Mouse (Mus musculus) intestine, embryonic 14.5 days (tissue): ENCODE results near the gene Cerk. TPM values are rescaled to one million over a fixed set of nuclear protein-coding genes. Genes with fewer than 3 reads are reported as not detected.
"Not testable (repeated sequence)": the region's sequence is repeated elsewhere in the genome, so short reads cannot be mapped to it uniquely, and the experiment has no call there.

Experiments used
- ATAC-seq: fragments of 200-750 bp; cut with Nextera tagmentation; replicated peaks from 2 replicates; pipeline ENCODE4 v1.8.0; 2017; ENCODE audit warnings: low read depth, moderate number of reproducible peaks, moderate TSS enrichment, moderate library complexity; ENCODE audit not compliant: low FRiP score, low TSS enrichment
- DNase-seq: peaks from one replicate; pipeline ENCODE4 v3.0.0-alpha.2; 2018; ENCODE audit warnings: low spot score
- H3K27ac ChIP-seq: fragments of 300-500 bp; sonication (generic); 2 replicates; pipeline ENCODE4 v1.5.1; 2014; ENCODE audit warnings: low read depth, mild to moderate bottlenecking, control low read depth
- H3K27me3 ChIP-seq: fragments of 300-500 bp; sonication (generic); replicated peaks from 2 replicates; pipeline ENCODE4 v1.6.1; 2014; ENCODE audit warnings: low read length, control low read depth; ENCODE audit not compliant: control insufficient read depth, insufficient read depth
- H3K36me3 ChIP-seq: fragments of 300-500 bp; sonication (generic); 2 replicates; pipeline ENCODE4 v1.6.1; 2014; ENCODE audit warnings: low read length, control low read depth; ENCODE audit not compliant: control insufficient read depth, insufficient read depth
- H3K4me1 ChIP-seq: fragments of 300-500 bp; sonication (generic); replicated peaks from 2 replicates; pipeline ENCODE4 v1.6.1; 2014; ENCODE audit warnings: low read length, control low read depth, mixed read lengths; ENCODE audit not compliant: control insufficient read depth, insufficient read depth
- H3K4me2 ChIP-seq: fragments of 300-500 bp; sonication (generic); 2 replicates; pipeline ENCODE4 v1.6.1; 2014; ENCODE audit warnings: low read length
- H3K4me3 ChIP-seq: fragments of 300-500 bp; sonication (generic); 2 replicates; pipeline ENCODE4 v1.5.1; 2014; ENCODE audit warnings: low read depth, low read length, control low read depth, mixed read lengths
- H3K9ac ChIP-seq: fragments of 300-500 bp; sonication (generic); 2 replicates; pipeline ENCODE4 v1.6.1; 2014; ENCODE audit warnings: mild to moderate bottlenecking, low read length
- H3K9me3 ChIP-seq: fragments of 300-500 bp; sonication (generic); 2 replicates; pipeline ENCODE4 v1.6.1; 2016; ENCODE audit warnings: low read length, control low read depth; ENCODE audit not compliant: control insufficient read depth
- WGBS: fragments of 180-500 bp; shearing (Covaris S2); extraction: QIAGEN DNeasy Blood & Tissue Kit; methylation state at CpG from one replicate; pipeline ENCODE4 v1.1.7; 2014; 5-methylcytosine and 5-hydroxymethylcytosine counted together
- polyA plus RNA-seq: library from polyadenylated mRNA; unstranded; fragments of >200 nt; fragmentation: Nextera tagmentation; extraction: Ambion mirVana; gene quantifications from 2 replicates; pipeline ENCODE4 v1.2.1, GENCODE M21; 2014

Gene Cerk
- polyA plus RNA-seq, 1 experiment from 2014 or later: 11.5 TPM

DNA sequence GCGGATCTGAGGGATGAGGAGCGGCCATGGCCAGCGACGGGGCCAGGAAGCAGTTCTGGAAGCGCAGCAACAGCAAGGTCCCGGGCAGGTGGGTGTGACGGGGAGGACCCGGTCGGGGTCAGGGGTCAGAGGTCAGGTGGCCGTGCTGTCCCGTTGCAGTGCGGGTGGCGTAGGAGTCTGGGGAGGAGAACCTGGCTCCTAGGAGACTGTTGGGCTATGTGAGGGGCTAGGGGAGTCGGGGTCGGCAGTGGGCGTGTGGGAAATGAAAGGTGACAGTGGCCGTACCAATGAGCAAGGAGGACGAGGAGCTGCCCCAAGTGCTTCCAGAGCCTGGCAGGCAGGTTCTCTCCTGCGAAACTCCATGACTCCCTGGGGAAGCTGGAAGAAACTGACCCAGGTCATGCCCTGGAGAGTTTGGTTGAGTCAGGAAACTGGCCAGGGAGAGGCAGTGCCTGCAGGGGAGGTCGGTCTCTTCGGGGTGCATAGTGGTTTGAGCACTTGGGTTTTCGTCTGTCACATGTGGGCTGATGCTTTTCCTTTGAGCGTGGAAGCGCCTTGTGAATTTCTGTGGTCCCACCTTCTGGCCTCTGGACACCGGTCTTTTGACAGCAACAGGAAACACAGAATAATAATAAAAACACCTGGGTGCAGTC, 28.7 kb upstream of the Cerk start:
- peaks cover 5% of the 10 kb centered on the region for H3K36me3 ChIP-seq
- H3K27me3 ChIP-seq: no peaks in the 10 kb centered on the region
- H3K9me3 ChIP-seq: no peaks in the 10 kb centered on the region
- ATAC-seq (no peak), DNase-seq (no peak)
- peak overlapping the region; percentile 85 for H3K9ac ChIP-seq
- H3K4me1 ChIP-seq: peaks cover 17% of the 10 kb centered on the region
- peak overlapping the region; percentile 100 for H3K4me2 ChIP-seq
- WGBS: 15% methylated on average over 25 of the region's 25 CpGs
- peak overlapping the region; percentile 88 for H3K4me3 ChIP-seq
- H3K27ac ChIP-seq: peak overlapping the region; percentile 82; the same call in 1 of the 2 replicates

DNA sequence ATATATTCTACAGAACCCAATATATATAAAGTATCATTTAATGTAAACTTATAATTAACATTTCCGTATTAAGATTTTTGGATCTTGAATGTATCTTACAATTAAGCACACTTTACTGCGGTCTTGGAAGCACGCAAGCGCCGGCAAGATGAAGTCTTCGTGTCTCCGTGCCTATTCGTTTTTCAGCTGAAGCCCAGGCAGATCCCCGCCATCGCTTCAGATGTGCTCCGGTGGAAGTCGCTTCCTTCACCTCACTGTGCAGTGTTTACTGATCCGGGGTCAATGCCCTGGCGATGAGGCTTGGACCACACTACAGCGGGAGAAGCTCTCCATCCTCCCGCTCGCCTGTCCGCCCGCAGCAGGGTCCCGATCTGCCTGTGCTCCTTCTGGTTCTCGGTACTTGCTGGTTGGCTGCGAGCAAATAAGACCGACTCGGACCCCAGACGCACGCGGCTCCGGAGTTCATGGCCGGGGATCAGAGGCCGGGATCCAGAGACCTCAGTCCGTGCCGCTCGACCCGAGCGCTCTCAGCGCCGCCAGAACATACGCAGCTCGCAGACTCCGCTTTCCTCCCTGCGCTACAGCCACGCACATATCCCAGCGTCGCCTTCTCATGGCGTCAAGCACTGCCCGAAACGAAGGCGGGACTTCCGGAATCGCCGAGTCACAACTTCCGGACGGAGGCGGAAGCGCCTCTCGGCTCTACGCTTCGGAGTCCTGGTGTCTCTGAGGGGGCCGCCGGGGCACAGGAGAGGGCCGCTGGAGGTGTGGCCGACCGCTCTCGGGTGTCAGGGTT, 28.0 kb upstream of the Cerk start, which contains the start of gene Tbc1d22a:
Gene Tbc1d22a, plus strand, starts transcription at position 707 of the 796 bp plus-strand sequence.
- Histone ChIP-seq H3K27me3 (no peaks in the 10 kb centered on the region), H3K9me3 (no peaks in the 10 kb centered on the region), H3K4me2 (peak within 1 kb of the TSS; percentile 100), H3K4me3 (peak within 1 kb of the TSS; percentile 88), H3K9ac (peak within 1 kb of the TSS; percentile 85), H3K4me1 (peaks cover 17% of the 10 kb centered on the region), H3K27ac (peak within 1 kb of the TSS; percentile 82), H3K36me3 (peaks cover 5% of the 10 kb centered on the region)
- under 1% methylated on average over 64 of the region's 64 CpGs for whole genome bisulfite sequencing
- DNase-seq (peak; percentile 98), ATAC-seq (peak; percentile 92)

DNA sequence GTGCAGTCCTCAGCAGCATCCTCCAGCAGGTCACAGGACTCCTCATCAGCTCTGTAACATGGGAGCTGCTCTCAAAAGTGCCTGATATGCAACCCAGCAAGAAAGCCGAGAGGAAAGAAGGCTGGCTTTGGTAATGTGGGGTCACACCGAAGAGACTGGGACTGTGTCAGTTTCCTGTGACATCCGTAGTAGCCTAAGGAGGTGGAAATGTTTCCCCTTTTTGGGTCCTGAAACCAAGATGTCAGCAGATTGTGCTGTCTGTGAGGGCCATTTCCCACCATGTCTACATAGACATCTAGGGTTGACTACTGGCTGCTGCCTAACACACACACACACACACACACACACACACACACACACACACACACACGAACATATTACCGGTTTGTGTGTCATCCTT, 26.3 kb upstream of the Cerk start:
- H3K27ac ChIP-seq, H3K9ac ChIP-seq, H3K36me3 ChIP-seq, DNase-seq, H3K4me2 ChIP-seq, H3K4me3 ChIP-seq, H3K9me3 ChIP-seq, ATAC-seq, H3K27me3 ChIP-seq: not testable (repeated sequence)
- H3K4me1 ChIP-seq: peaks cover 17% of the 10 kb centered on the region
- WGBS: 85% methylated on average over 5 of the region's 5 CpGs

DNA sequence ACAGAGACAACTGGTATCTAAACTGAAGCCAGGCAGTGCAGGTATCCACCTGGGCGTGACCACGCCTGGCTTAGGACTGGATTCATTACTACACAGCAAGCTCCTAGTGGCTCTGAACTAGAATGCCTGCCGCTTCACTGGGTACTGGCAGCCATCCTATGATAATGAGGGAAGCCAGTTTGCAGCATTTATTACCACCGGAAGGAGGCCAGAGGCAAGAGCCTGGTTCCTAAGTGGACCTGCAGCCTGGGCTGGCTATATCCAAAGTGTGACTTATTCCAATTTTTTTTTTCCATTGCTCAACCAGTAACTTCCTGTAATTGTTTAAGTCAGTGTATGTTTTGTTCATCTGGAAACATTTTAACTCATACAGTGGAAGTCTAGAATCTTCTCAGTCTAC, 20.4 kb upstream of the Cerk start:
- 73% methylated on average over 4 of the region's 4 CpGs for WGBS
- Histone ChIP-seq H3K9me3 (no peaks in the 10 kb centered on the region), H3K27me3 (no peaks in the 10 kb centered on the region), H3K4me2 (no peak overlapping the region), H3K4me3 (no peak overlapping the region), H3K4me1 (no peaks in the 10 kb centered on the region; the same call in 1 of the 2 replicates), H3K27ac (no peak overlapping the region), H3K36me3 (peaks cover 5% of the 10 kb centered on the region), H3K9ac (no peak overlapping the region)
- DNase-seq (no peak), ATAC-seq (no peak)

DNA sequence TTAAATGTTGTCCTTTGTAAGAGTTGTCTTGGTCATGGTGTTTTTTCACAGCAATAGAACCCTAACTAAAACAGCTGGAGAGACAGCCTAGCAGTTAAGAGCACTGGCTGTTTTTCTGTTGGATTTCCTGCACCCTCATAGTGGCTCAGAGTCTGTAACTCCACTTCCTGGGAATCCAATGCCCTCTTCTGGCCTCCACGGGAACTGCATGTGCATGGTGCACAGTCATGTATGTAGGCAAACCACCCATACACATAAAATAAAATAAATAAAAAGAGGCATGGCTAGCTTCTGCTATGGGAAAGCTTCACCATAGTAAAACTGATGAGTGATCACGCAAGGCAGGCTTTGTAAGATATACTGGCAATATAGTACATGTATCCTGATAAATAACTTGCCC, 19.4 kb upstream of the Cerk start:
- no peaks in the 10 kb centered on the region for H3K9me3 ChIP-seq
- H3K27ac ChIP-seq: no peak overlapping the region
- no peak for DNase-seq
- 55% methylated on average over 2 of the region's 2 CpGs for WGBS
- peaks cover 2% of the 10 kb centered on the region for H3K36me3 ChIP-seq
- H3K27me3 ChIP-seq: no peaks in the 10 kb centered on the region
- no peak overlapping the region for H3K4me2 ChIP-seq
- no peak overlapping the region for H3K4me3 ChIP-seq
- ATAC-seq: no peak
- no peaks in the 10 kb centered on the region; the same call in 1 of the 2 replicates for H3K4me1 ChIP-seq
- no peak overlapping the region for H3K9ac ChIP-seq

DNA sequence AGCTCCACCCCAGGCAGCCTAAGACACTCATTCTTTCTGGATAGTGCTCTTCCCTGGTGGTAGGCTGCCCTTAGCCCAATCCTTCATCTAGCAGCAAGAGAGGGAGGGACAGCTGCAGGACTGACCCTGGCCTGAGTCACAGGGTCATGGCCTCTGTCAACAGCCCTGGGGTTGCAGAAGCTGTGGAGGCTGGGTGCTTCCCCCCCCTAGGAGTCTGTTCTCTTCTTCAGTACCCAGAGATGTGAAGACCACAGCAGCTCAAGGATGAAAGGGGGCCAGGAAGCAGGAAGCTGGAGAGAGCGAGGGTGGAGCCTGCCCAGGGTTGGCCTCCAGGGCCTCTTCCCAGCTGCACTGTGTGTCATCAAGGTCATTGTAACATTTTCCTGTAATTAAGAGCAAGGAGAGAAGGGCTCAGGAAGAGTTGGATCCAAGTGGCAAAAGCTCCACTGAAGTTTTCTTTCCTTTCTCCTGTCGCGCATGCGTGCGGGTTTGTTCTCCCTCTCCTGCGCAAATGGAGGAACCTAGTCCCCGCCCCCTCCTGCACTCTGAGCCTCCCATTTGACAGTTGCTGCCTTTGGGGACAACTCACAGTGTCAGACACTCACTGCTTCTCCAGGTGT, 18.1 kb upstream of the Cerk start:
- H3K4me3 ChIP-seq: no peak overlapping the region
- H3K9me3 ChIP-seq: no peaks in the 10 kb centered on the region
- ATAC-seq (no peak), DNase-seq (no peak)
- no peak overlapping the region for H3K27ac ChIP-seq
- WGBS: 59% methylated on average over 7 of the region's 7 CpGs
- H3K4me2 ChIP-seq: no peak overlapping the region
- no peaks in the 10 kb centered on the region for H3K27me3 ChIP-seq
- no peak overlapping the region for H3K9ac ChIP-seq
- H3K36me3 ChIP-seq: no peaks in the 10 kb centered on the region
- no peaks in the 10 kb centered on the region; the same call in 1 of the 2 replicates for H3K4me1 ChIP-seq

DNA sequence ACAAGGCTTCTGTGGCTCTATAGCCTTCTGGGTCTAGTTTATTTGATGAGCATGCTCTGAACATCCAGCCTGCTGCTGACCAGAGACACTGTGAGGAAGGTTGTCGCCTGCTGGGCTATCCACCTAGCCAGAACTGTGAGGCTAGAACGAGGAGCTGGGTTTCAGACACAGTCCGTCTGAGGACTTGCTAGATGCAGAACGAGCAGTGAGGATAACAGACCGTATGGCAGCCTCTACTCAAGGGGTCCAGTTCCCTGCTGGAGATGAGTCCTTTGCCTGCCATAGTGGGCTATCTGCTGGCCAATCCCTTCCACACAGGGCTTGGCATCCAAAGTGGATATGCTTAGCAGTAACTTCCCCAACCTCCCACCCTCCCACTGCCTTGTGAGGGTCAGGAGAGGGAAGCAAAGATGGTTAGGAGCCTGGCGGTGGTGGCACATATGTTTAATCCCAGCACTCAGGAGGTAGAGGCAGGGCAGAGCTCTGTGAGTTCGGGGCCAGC, 17.4 kb upstream of the Cerk start:
- DNase-seq (no peak), ATAC-seq (no peak)
- Histone ChIP-seq H3K4me1 (no peaks in the 10 kb centered on the region; the same call in 1 of the 2 replicates), H3K9me3 (no peaks in the 10 kb centered on the region), H3K4me2 (no peak overlapping the region), H3K27ac (no peak overlapping the region), H3K36me3 (no peaks in the 10 kb centered on the region), H3K9ac (no peak overlapping the region), H3K27me3 (no peaks in the 10 kb centered on the region), H3K4me3 (no peak overlapping the region)
- 79% methylated on average over 7 of the region's 7 CpGs for WGBS

DNA sequence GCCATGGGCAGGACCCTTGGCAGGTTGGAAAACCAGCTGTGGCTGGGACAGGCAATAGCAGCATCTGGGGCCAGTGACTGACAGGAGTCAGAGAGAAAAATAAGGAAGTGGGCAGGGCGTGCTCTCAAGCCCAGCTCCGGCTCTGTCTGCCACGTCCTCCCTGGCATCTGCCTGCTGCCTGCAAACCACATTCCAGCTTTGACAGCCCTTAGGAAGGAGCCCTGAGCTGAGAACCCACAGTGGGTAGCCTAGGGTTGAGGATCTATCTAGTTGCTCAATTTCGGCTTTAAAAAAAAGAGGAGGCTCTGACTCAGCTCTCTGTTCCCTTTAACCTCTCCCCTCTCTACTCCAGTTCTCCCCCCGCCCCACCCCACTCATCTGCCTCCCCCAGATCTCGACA, 16.7 kb upstream of the Cerk start:
- Histone ChIP-seq H3K27me3 (no peaks in the 10 kb centered on the region), H3K27ac (no peak overlapping the region), H3K36me3 (no peaks in the 10 kb centered on the region), H3K4me2 (no peak overlapping the region), H3K4me3 (no peak overlapping the region), H3K4me1 (no peaks in the 10 kb centered on the region; the same call in 1 of the 2 replicates), H3K9ac (no peak overlapping the region), H3K9me3 (no peaks in the 10 kb centered on the region)
- 43% methylated on average over 6 of the region's 6 CpGs for WGBS
- ATAC-seq (no peak), DNase-seq (no peak)
